Mouse (Mus musculus) regulatory T cell (primary cell): ENCODE results near the gene Ssh2.

ENCODE experiments used
- in situ Hi-C: fragments of 300-600 bp; cut with MboI, MseI; formaldehyde crosslinking; loops from one replicate; pipeline ENCODE4 v1.15.1; 2025; ENCODE audit warnings: high pct_unique_total_duplicates

The Ssh2 gene

GRCm38 (mm10) chr11:77215951-77216760, at the start of gene Ssh2:
Gene Ssh2 (plus strand): TSS chr11:77216287.
- in situ Hi-C loops: loop anchor here (10.0 kb wide), 1 partner anchor 1319 kb away; the partner anchor contains the start of genes Ift20 and Tnfaip1

GRCm38 (mm10) chr11:77173731-77174130, 42.4 kb upstream of the Ssh2 start:
- in situ Hi-C loops: no loop called here

GRCm38 (mm10) chr11:77174531-77174930, 41.6 kb upstream of the Ssh2 start:
- in situ Hi-C loops: no loop called here

GRCm38 (mm10) chr11:77179771-77180170, 36.3 kb upstream of the Ssh2 start:
- in situ Hi-C loops: no loop called here

GRCm38 (mm10) chr11:77180886-77181285, 35.2 kb upstream of the Ssh2 start:
- in situ Hi-C loops: no loop called here

- in situ Hi-C loops: no loop called here
Observed at GRCm38 (mm10) chr11:77181528-77181927, 34.6 kb upstream of the Ssh2 start.

GRCm38 (mm10) chr11:77182041-77182440, 34.0 kb upstream of the Ssh2 start:
- in situ Hi-C loops: no loop called here

- in situ Hi-C loops: no loop called here
Observed at GRCm38 (mm10) chr11:77182616-77183015, 33.5 kb upstream of the Ssh2 start.

GRCm38 (mm10) chr11:77184926-77185325, 31.2 kb upstream of the Ssh2 start:
- in situ Hi-C loops: no loop called here

GRCm38 (mm10) chr11:77188868-77189267, 27.2 kb upstream of the Ssh2 start, which contains the start of gene Efcab5:
Gene Efcab5 (minus strand): TSS chr11:77188968.
- in situ Hi-C loops: no loop called here

GRCm38 (mm10) chr11:77193410-77193809, 22.7 kb upstream of the Ssh2 start:
- in situ Hi-C loops: loop anchor here (10.0 kb wide), 1 partner anchor 389 kb away; no protein-coding TSS in a partner anchor

GRCm38 (mm10) chr11:77193941-77194553, 22.0 kb upstream of the Ssh2 start:
- in situ Hi-C loops: loop anchor here (10.0 kb wide), 1 partner anchor 389 kb away; no protein-coding TSS in a partner anchor

GRCm38 (mm10) chr11:77194762-77195161, 21.3 kb upstream of the Ssh2 start:
- in situ Hi-C loops: loop anchor here (10.0 kb wide), 1 partner anchor 390 kb away; no protein-coding TSS in a partner anchor

- in situ Hi-C loops: loop anchor here (10.0 kb wide), 1 partner anchor 391 kb away; no protein-coding TSS in a partner anchor
Observed at GRCm38 (mm10) chr11:77195360-77196109, 20.6 kb upstream of the Ssh2 start.

- in situ Hi-C loops: loop anchor here (10.0 kb wide), 1 partner anchor 392 kb away; no protein-coding TSS in a partner anchor
Observed at GRCm38 (mm10) chr11:77196181-77197143, 19.6 kb upstream of the Ssh2 start.

- in situ Hi-C loops: loop anchor here (10.0 kb wide), 1 partner anchor 395 kb away; no protein-coding TSS in a partner anchor
Observed at GRCm38 (mm10) chr11:77199636-77200035, 16.5 kb upstream of the Ssh2 start.

- in situ Hi-C loops: no loop called here
Observed at GRCm38 (mm10) chr11:77200703-77201102, 15.4 kb upstream of the Ssh2 start.

GRCm38 (mm10) chr11:77214142-77214692, 1.9 kb upstream of the Ssh2 start:
- in situ Hi-C loops: loop anchor here (5.0 to 10.0 kb wide), 2 partner anchors 98 to 1321 kb away; partner anchors contain the start of genes Ift20 and Tnfaip1

- in situ Hi-C loops: loop anchor here (5.0 to 10.0 kb wide), 2 partner anchors 98 to 1320 kb away; partner anchors contain the start of genes Ift20 and Tnfaip1
Observed at GRCm38 (mm10) chr11:77214755-77215154, 1.3 kb upstream of the Ssh2 start.

GRCm38 (mm10) chr11:77215483-77215882, 604 bp upstream of the Ssh2 start:
- in situ Hi-C loops: loop anchor here (10.0 kb wide), 1 partner anchor 1319 kb away; the partner anchor contains the start of genes Ift20 and Tnfaip1
